Mouse (Mus musculus) neural tube, embryonic 11.5 days (tissue): ENCODE measurements around the gene Krtap4-2. TPM values are rescaled to one million over a fixed set of nuclear protein-coding genes. Genes with fewer than 3 reads are reported as not detected.
"Not testable (repeated sequence)": the region's sequence is repeated elsewhere in the genome, so short reads cannot be mapped to it uniquely, and the experiment has no call there.

Experiments used
- ATAC-seq: fragments of 200-750 bp; cut with Nextera tagmentation; 2 replicates; pipeline ENCODE4 v1.8.0; 2017; ENCODE audit warnings: moderate number of reproducible peaks, mild to moderate bottlenecking, moderate TSS enrichment, moderate library complexity; ENCODE audit not compliant: insufficient read depth, low FRiP score, low TSS enrichment
- DNase-seq: peaks from one replicate; pipeline ENCODE4 v3.0.0-alpha.2; 2015; ENCODE audit warnings: low spot score
- H3K27ac ChIP-seq: fragments of 300-500 bp; sonication (generic); 2 replicates; pipeline ENCODE4 v1.5.1; 2014; ENCODE audit warnings: low read depth, mild to moderate bottlenecking, low read length
- H3K27me3 ChIP-seq: fragments of 300-500 bp; sonication (generic); 2 replicates; pipeline ENCODE4 v1.6.1; 2014; ENCODE audit warnings: mild to moderate bottlenecking, low read length, mixed read lengths; ENCODE audit not compliant: control insufficient read depth, insufficient read depth
- H3K36me3 ChIP-seq: fragments of 300-500 bp; sonication (generic); 2 replicates; pipeline ENCODE4 v1.6.1; 2014; ENCODE audit warnings: mild to moderate bottlenecking, low read length, moderate library complexity, mixed read lengths; ENCODE audit not compliant: control insufficient read depth, insufficient read depth
- H3K4me1 ChIP-seq: fragments of 300-500 bp; sonication (generic); 2 replicates; pipeline ENCODE4 v1.6.1; 2014; ENCODE audit warnings: low read length, mixed read lengths; ENCODE audit not compliant: control insufficient read depth, insufficient read depth
- H3K4me2 ChIP-seq: fragments of 300-500 bp; sonication (generic); 2 replicates; pipeline ENCODE4 v1.6.1; 2014; ENCODE audit warnings: low read depth, mild to moderate bottlenecking, moderate library complexity
- H3K4me3 ChIP-seq: fragments of 300-500 bp; sonication (generic); 2 replicates; pipeline ENCODE4 v1.5.1; 2014; ENCODE audit warnings: low read depth, low read length
- H3K9ac ChIP-seq: fragments of 300-500 bp; sonication (generic); 2 replicates; pipeline ENCODE4 v1.6.1; 2014; ENCODE audit warnings: mild to moderate bottlenecking, low read length
- H3K9me3 ChIP-seq: fragments of 300-500 bp; sonication (generic); 2 replicates; pipeline ENCODE4 v1.6.1; 2016; ENCODE audit warnings: low read length; ENCODE audit not compliant: control insufficient read depth
- WGBS: fragments of 180-500 bp; shearing (Covaris S2); extraction: QIAGEN DNeasy Blood & Tissue Kit; methylation state at CpG from one replicate; pipeline ENCODE4 v1.1.7; 2014; 5-methylcytosine and 5-hydroxymethylcytosine counted together
- polyA plus RNA-seq: library from polyadenylated mRNA; unstranded; fragments of >200 nt; fragmentation: Nextera tagmentation; extraction: Ambion mirVana; gene quantifications from 2 replicates; pipeline ENCODE4 v1.2.1, GENCODE M21; 2014

The Krtap4-2 gene
- polyA plus RNA-seq, 1 experiment from 2014 or later = not detected

GRCm38 (mm10) chr11:99610089-99610488, 24.8 kb downstream of the Krtap4-2 start, which contains the start of gene Gm11937:
Gene Gm11937, minus strand, starts transcription at chr11:99610189.
- H3K27ac ChIP-seq, H3K9me3 ChIP-seq, DNase-seq, H3K4me3 ChIP-seq, H3K4me2 ChIP-seq, ATAC-seq, H3K9ac ChIP-seq, H3K4me1 ChIP-seq, H3K27me3 ChIP-seq, H3K36me3 ChIP-seq: not testable (repeated sequence)
- WGBS = 76% methylated on average over 1 of the region's 2 CpGs

- Histone ChIP-seq H3K4me3 (no peak overlapping the region), H3K4me2 (no peak overlapping the region), H3K27ac (no peak overlapping the region), H3K9ac (no peak overlapping the region), H3K36me3 (no peaks in the 10 kb centered on the region), H3K4me1 (no peaks in the 10 kb centered on the region), H3K9me3 (no peaks in the 10 kb centered on the region), H3K27me3 (no peaks in the 10 kb centered on the region)
- 78% methylated on average over 1 of the region's 1 CpGs for WGBS
- no peak for ATAC-seq
- DNase-seq = no peak
Observed at GRCm38 (mm10) chr11:99609126-99609525, 25.8 kb downstream of the Krtap4-2 start.

- not testable (repeated sequence) for H3K27me3 ChIP-seq, H3K4me1 ChIP-seq, H3K4me2 ChIP-seq, H3K4me3 ChIP-seq, H3K36me3 ChIP-seq, DNase-seq, H3K27ac ChIP-seq, H3K9me3 ChIP-seq, H3K9ac ChIP-seq, ATAC-seq
- 69% methylated on average over 1 of the region's 1 CpGs for WGBS
Observed at GRCm38 (mm10) chr11:99603208-99603607, 31.7 kb downstream of the Krtap4-2 start, which contains the start of gene Gm11938. Gene Gm11938, minus strand, starts transcription at chr11:99603308.

- H3K4me1 ChIP-seq, H3K36me3 ChIP-seq, DNase-seq, H3K9ac ChIP-seq, H3K4me3 ChIP-seq, H3K27ac ChIP-seq, ATAC-seq, H3K4me2 ChIP-seq, H3K27me3 ChIP-seq, H3K9me3 ChIP-seq: not testable (repeated sequence)
- 84% methylated on average over 6 of the region's 6 CpGs for WGBS
Observed at GRCm38 (mm10) chr11:99597742-99598141, 37.1 kb downstream of the Krtap4-2 start, which contains the start of gene Krtap9-3. Gene Krtap9-3, minus strand, starts transcription at chr11:99598105.

GRCm38 (mm10) chr11:99590981-99591380, 43.9 kb downstream of the Krtap4-2 start, which contains the start of gene Krtap1-3:
Gene Krtap1-3, minus strand, starts transcription at chr11:99591339.
- WGBS = 85% methylated on average over 6 of the region's 6 CpGs
- no peak for DNase-seq
- H3K27ac ChIP-seq = no peak within 1 kb of the TSS
- H3K4me1 ChIP-seq = no peaks in the 10 kb centered on the region
- ATAC-seq = no peak
- H3K4me2 ChIP-seq = no peak within 1 kb of the TSS
- no peaks in the 10 kb centered on the region for H3K9me3 ChIP-seq
- no peaks in the 10 kb centered on the region for H3K27me3 ChIP-seq
- no peak within 1 kb of the TSS for H3K9ac ChIP-seq
- H3K36me3 ChIP-seq = no peaks in the 10 kb centered on the region
- H3K4me3 ChIP-seq = no peak within 1 kb of the TSS

- no peak for ATAC-seq
- DNase-seq = no peak
- Histone ChIP-seq H3K27me3 (no peaks in the 10 kb centered on the region), H3K9me3 (no peaks in the 10 kb centered on the region), H3K4me2 (no peak overlapping the region), H3K27ac (no peak overlapping the region), H3K4me1 (no peaks in the 10 kb centered on the region), H3K9ac (no peak overlapping the region), H3K36me3 (no peaks in the 10 kb centered on the region), H3K4me3 (no peak overlapping the region)
- 97% methylated on average over 7 of the region's 7 CpGs for WGBS
Observed at GRCm38 (mm10) chr11:99585096-99585495, 49.8 kb downstream of the Krtap4-2 start.

Other genes starting within 250 kb of the Krtap4-2 start
- gene Krt10, start 245.7 kb downstream of the Krtap4-2 start, polyA plus RNA-seq = 22.4 and 23.5 TPM in 2 replicates
- gene Krt12, start 212.8 kb downstream of the Krtap4-2 start, polyA plus RNA-seq = not detected in 2 replicates
- gene Krt20, start 196.9 kb downstream of the Krtap4-2 start, polyA plus RNA-seq = 0.19 and 0.28 TPM in 2 replicates
- gene Krt23, start 141.9 kb downstream of the Krtap4-2 start, polyA plus RNA-seq = not detected in 2 replicates
- gene Krt39, start 113.7 kb downstream of the Krtap4-2 start, polyA plus RNA-seq = not detected in 2 replicates
- not detected in 2 replicates for gene Krt40, start 91.9 kb downstream of the Krtap4-2 start, polyA plus RNA-seq
- gene Krtap3-3, start 84.2 kb downstream of the Krtap4-2 start, polyA plus RNA-seq = not detected in 2 replicates
- not detected in 2 replicates for gene Krtap3-2, start 78.2 kb downstream of the Krtap4-2 start, polyA plus RNA-seq
- gene Gm11939, start 75.6 kb downstream of the Krtap4-2 start, polyA plus RNA-seq = not detected in 2 replicates
- gene Krtap3-1, start 68.5 kb downstream of the Krtap4-2 start, polyA plus RNA-seq = not detected in 2 replicates
- not detected in 2 replicates for gene Krtap1-5, start 54.1 kb downstream of the Krtap4-2 start, polyA plus RNA-seq
- not detected in 2 replicates for gene Krtap1-4, start 51.4 kb downstream of the Krtap4-2 start, polyA plus RNA-seq
- gene Krtap1-3, start 43.7 kb downstream of the Krtap4-2 start, polyA plus RNA-seq = not detected in 2 replicates
- not detected in 2 replicates for gene Krtap9-3, start 37.0 kb downstream of the Krtap4-2 start, polyA plus RNA-seq
- gene Gm11938, start 31.8 kb downstream of the Krtap4-2 start, polyA plus RNA-seq = not detected in 2 replicates
- not detected in 2 replicates for gene Gm11937, start 24.9 kb downstream of the Krtap4-2 start, polyA plus RNA-seq
- gene Krtap2-4, start 20.2 kb downstream of the Krtap4-2 start, polyA plus RNA-seq = not detected in 2 replicates
- gene Gm11562, start 14.6 kb downstream of the Krtap4-2 start, polyA plus RNA-seq = not detected in 2 replicates
- gene Krtap4-1, start 6.8 kb downstream of the Krtap4-2 start, polyA plus RNA-seq = not detected in 2 replicates
- gene Krtap4-7, start 9.0 kb upstream of the Krtap4-2 start, polyA plus RNA-seq = not detected in 2 replicates
- not detected in 2 replicates for gene Gm11555, start 15.2 kb upstream of the Krtap4-2 start, polyA plus RNA-seq
- gene Gm11563, start 23.9 kb upstream of the Krtap4-2 start, polyA plus RNA-seq = not detected in 2 replicates
- not detected in 2 replicates for gene Krtap4-6, start 30.9 kb upstream of the Krtap4-2 start, polyA plus RNA-seq
- not detected in 2 replicates for gene Gm14190, start 55.7 kb upstream of the Krtap4-2 start, polyA plus RNA-seq
- gene Gm14180, start 99.2 kb upstream of the Krtap4-2 start, polyA plus RNA-seq = not detected in 2 replicates
- not detected in 2 replicates for gene Gm11595, start 137.8 kb upstream of the Krtap4-2 start, polyA plus RNA-seq
- not detected in 2 replicates for gene Krtap4-8, start 145.6 kb upstream of the Krtap4-2 start, polyA plus RNA-seq
- not detected in 2 replicates for gene Krtap4-9, start 150.1 kb upstream of the Krtap4-2 start, polyA plus RNA-seq
- gene Gm11596, start 158.4 kb upstream of the Krtap4-2 start, polyA plus RNA-seq = not detected in 2 replicates
- not detected in 2 replicates for gene Gm11569, start 163.8 kb upstream of the Krtap4-2 start, polyA plus RNA-seq
- gene Gm11554, start 169.4 kb upstream of the Krtap4-2 start, polyA plus RNA-seq = not detected in 2 replicates
- gene Krtap4-13, start 174.8 kb upstream of the Krtap4-2 start, polyA plus RNA-seq = not detected in 2 replicates
- gene Gm11564, start 180.6 kb upstream of the Krtap4-2 start, polyA plus RNA-seq = not detected in 2 replicates
- gene 2300003K06Rik, start 203.0 kb upstream of the Krtap4-2 start, polyA plus RNA-seq = not detected in 2 replicates
- not detected in 2 replicates for gene Krtap4-16, start 216.5 kb upstream of the Krtap4-2 start, polyA plus RNA-seq
- gene Gm11568, start 222.8 kb upstream of the Krtap4-2 start, polyA plus RNA-seq = not detected in 2 replicates
- gene Gm11559, start 229.4 kb upstream of the Krtap4-2 start, polyA plus RNA-seq = not detected in 2 replicates
- gene Krtap9-1, start 238.3 kb upstream of the Krtap4-2 start, polyA plus RNA-seq = not detected in 2 replicates
- gene Gm11567, start 244.1 kb upstream of the Krtap4-2 start, polyA plus RNA-seq = 0.23 TPM in 1 of 2 replicates, not detected in the other